Mouse (Mus musculus): ENCODE data around the gene Ift140.

Ift140 gene

DNA sequence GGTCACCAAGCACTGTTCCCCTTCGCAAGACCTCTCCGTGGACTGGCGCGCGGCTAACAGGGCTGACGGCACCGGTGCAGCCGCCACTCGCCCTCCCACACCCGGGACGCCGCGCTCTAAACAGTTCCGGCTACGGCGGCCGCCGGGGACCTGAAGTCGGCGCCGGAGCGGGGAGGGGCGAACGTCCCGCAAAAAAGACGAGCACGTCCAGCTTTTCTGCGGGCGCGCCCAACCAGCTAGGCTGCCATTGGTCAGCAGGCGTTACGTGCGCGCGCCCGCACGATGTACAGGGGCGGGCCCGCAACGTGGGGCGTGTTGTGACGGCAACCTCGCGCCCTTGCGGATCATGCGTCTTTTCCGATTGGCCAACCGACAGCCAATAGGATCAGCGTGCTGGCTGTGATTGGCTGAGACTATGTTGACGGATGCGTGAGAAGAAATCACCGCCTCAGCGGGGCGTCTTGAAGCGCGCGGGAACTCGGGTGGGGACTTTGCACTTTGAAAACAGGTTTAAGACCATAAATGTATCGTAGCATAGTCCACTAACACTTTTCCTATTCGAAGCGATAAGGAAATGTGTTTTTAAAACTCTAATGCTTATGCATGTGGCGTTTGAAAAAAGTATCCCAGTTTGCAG lies at the start of gene Ift140, which contains the start of gene Cramp1l:
Ift140 (plus strand) TSS at position 431 of the 637 bp plus-strand sequence.
Cramp1l (minus strand) TSS at position 134 of the 637 bp plus-strand sequence.
- DNase-seq (ENCODE audit: low read depth, low spot score): peak; percentile 98

DNA sequence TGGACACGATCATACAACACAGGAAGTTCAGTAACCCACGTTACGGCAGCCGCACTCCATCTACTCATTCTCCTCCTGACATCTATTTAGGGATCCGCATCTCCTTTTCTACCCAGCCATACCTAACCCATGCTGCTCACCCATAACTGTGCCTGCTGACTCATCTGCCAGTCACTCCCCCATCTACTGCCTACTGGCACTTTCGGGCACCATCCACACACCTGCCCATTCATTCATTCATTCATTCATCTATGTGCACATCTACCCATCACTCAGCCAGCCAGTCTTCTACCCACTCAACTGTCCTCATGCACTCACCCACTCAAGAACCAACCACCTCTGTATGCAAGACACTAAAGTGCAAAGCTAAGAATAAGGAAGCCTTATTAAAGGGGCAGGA lies 28.7 kb upstream of the Ift140 start:
- DNase-seq (ENCODE audit: low read depth, low spot score): no peak

GRCm38 (mm10) chr17:24994721-24995120 lies 21.2 kb upstream of the Ift140 start:
- no peak for DNase-seq (ENCODE audit: low read depth, low spot score)

DNA sequence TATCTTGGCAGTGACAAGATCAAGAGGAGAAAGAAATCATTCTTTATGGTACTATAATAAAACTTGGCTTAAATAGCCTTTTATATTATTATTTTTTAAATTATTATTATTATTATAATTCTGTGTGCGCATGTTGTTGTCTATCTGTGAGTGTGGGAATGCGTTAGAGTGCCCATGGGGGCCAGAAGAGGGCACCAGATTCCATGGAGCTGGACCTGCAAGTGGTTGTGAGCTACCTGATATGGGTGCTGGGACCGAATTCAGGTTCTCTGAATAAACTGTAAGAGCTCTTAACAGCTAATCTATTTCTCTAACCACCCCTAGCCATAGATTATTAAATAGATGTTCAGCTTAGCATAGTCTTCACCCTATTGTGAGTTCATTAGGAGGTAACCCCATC lies 10.8 kb upstream of the Ift140 start:
- no peak for DNase-seq (ENCODE audit: low read depth, low spot score)

DNA sequence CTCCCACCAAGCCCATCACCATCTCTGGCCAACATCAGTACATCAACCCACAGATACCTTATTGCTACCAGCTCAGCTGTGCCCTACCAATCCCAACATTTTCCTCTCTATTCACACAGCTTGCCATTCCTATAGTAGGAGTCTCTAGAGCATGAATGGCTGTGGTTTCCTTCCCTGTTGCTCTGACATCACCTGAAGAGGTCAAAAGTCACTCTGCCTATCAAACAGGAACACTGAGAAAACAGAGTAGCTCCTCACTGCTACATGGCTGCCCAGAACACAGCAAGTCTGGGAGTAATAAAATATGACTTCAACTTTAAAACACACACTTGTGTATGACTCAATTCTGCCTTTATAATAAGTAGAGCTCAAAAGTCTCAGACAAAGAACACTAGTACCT lies 8.4 kb upstream of the Ift140 start:
- no peak for DNase-seq (ENCODE audit: low read depth, low spot score)

DNA sequence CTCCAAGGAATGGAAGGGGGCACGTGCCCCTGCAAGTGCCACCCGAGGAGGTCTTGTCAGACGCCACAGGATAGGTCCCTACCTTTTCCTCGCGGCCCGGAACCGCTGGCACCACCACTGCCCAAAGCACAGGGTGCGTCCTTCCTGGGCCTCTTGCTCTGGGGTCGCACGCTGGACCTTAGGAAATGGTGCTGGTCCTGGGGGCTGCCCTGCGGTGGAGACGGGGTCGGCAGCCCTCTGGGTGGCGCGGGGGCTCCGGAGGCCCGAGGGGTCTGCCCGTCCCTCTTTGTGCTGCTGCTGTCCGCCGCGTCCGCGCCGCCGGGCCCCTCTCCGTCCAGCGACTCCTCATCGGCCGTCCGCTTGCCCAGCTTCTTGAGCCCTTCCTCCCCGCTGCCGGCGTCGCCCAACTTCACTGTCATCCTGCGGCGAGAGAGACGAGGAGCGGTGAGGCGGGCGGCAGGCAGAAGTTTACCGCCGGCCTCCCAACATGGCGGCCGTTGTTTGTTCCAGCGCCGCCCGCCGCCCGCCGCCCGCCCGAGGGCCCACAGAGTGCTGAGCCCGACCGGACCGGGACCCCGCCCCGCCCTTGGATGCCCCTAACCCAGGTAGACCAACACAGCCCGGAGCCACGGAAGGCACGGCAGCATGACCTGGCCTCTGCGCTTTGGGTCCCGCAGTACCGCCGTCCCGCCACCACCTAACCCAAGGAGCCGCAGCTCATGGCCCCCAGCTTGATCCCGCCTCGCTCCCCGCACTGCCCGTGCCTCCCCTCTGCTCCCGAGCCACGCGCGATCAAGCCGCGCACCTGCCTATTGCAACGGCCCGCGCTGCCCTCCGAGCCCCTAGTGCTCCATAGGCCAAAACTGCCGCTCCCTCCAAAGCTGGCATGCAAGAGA lies 2.0 kb upstream of the Ift140 start:
- DNase-seq (ENCODE audit: low read depth, low spot score): peak; percentile 13

DNA sequence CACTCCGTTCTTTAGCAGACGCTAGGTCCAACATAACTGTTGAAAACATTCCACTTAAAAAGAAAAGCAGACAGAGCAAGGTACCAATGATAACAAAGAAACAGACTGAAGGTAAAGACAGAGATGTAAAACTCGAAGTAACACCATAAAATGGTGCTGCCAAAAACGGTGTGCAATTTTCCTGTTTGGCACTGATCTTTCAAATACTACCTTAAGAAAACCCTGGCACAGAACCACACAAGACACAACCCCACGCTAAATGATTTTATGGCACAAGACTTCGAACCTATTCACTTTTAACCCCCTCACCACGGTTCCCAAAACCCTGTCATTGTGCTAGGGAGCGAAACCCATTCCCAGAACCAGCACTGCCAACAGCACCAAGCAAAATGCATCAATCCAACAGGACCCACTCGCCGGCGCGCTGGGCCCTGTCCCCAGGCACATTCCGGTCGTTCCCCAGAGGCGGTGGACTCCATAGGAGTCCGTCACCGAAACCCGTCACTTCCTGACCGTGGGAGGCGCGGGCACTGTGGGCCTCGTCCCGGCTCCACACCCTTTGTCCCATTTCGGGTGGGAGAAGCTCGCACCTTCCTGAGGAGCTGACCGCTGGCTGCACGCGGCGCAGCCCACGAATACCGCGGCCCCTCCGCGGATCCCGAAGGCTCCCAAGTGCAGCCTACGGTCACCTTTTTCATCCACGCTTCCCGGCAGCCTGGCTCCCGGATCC lies 879 bp upstream of the Ift140 start:
- DNase-seq (ENCODE audit: low read depth, low spot score): peak; percentile 17

- peak; percentile 24 for DNase-seq (ENCODE audit: low read depth, low spot score)
These were observed 627 bp downstream of the Ift140 start for GRCm38 (mm10) chr17:25016292-25017132.

DNA sequence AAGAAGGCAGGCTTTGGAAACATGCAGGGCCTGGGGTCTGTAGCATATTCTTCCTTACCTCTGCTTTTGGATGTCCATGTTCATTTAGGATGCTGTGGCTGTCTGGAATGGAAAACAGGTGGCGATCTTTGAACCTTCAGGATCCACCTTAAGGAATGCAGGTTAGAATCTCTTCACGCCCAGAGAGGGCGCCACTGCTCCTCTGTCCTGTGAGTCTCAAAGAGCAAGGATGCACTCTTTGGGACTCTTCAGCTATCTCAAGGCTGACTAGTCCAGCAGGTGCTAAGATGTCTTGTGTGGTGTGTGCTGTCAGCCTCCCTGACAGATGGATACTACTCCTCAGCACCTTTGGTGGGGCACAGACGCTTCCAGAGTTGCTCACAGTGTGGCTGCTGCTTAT lies 20.3 kb downstream of the Ift140 start:
- DNase-seq (ENCODE audit: low read depth, low spot score): no peak

- no peak for DNase-seq (ENCODE audit: low read depth, low spot score)
These were observed 29.0 kb downstream of the Ift140 start for GRCm38 (mm10) chr17:25044879-25045278.

DNA sequence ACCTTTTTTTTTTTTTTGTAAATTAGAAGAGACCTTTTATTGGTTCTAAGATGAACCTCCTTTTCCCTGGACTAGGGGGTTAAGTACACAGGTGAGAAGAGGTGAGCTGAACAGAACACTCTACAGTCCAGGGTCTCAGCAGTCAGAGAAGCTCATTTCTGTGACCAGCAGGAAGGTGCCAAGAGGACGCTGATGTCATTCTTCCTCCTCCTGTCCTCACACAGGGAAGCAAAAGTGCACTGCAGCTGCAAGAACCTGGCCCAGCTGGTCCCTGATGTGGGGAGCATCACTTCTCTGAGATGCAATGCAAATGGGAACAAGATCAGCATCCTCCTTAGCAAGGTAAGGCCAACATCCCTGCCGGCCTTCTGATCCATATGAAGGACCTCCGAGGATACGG lies 29.4 kb downstream of the Ift140 start:
- no peak for DNase-seq (ENCODE audit: low read depth, low spot score)

DNA sequence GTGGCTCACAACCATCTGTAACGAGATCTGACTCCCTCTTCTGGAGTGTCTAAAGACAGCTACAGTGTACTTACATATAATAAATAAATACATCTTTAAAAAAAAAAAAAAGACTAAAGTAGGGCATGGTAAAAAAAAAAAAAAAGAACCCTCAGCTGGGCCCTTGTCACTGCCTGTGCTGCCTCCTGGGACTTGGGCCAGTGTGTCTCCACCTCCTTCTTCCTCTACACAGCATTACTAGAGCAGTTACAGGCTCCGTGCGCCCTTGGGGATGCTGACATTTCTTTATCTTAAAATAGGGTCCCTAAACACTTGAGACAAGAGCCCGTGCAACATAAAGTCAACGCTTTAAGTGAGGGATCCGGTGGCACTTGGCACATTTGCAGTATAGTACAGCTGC lies 31.3 kb downstream of the Ift140 start:
- DNase-seq (ENCODE audit: low read depth, low spot score): no peak

DNA sequence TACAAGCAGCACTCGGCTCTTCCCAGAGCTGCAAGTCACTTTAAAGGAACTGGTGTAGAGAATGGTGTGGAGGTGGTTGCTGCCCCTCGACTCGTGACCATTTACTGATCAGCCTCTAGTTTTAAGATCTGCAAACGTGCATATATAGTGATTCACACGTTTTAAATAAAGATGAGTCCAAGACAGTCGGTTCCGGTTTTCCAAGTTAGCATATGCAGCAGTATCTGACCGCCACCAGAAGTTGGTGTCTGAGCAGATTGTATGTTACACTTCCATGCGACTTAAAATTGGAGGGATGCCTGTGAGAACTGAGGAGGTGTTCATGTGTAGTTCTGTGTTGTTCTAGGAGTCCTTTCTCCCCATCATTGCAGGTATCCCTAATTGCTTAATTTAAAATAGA lies 37.4 kb downstream of the Ift140 start:
- no peak for DNase-seq (ENCODE audit: low read depth, low spot score)

- DNase-seq (ENCODE audit: low read depth, low spot score): no peak
These were observed 41.2 kb downstream of the Ift140 start for GRCm38 (mm10) chr17:25057041-25057440.

- no peak for DNase-seq (ENCODE audit: low read depth, low spot score)
These were observed 47.4 kb downstream of the Ift140 start for GRCm38 (mm10) chr17:25063261-25063660.

DNA sequence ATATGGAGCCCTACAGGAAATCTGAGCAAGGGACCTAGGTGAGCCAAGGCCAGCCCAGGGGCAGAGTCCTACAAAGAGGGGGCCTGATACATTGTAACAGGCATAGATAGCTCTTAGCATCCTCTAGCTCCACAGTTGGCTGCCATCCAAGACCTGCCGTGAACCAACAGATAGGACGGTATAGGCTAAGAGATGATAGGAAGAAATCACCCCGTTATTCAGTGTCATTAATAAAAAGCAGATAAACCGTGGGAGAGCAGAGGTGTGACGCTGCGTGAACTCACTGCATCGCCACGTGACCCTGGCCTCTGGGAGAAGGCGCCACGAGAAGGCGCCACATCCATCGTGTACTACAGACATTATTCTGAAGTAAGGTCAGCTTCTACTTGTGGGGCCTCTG lies 48.0 kb downstream of the Ift140 start:
- no peak for DNase-seq (ENCODE audit: low read depth, low spot score)

- no peak for DNase-seq (ENCODE audit: low read depth, low spot score)
These were observed 48.5 kb downstream of the Ift140 start for GRCm38 (mm10) chr17:25064351-25064750.

- DNase-seq (ENCODE audit: low read depth, low spot score): no peak
These were observed 49.3 kb downstream of the Ift140 start for GRCm38 (mm10) chr17:25065189-25065588.

- DNase-seq (ENCODE audit: low read depth, low spot score): no peak
These were observed 50.7 kb downstream of the Ift140 start for GRCm38 (mm10) chr17:25066595-25066994.

GRCm38 (mm10) chr17:25067442-25067851 lies 51.6 kb downstream of the Ift140 start:
- DNase-seq (ENCODE audit: low read depth, low spot score): no peak

GRCm38 (mm10) chr17:25068690-25069089 lies 52.8 kb downstream of the Ift140 start:
- DNase-seq (ENCODE audit: low read depth, low spot score): no peak
